Mouse (Mus musculus): ENCODE measurements around the gene Chil1.

Gene Chil1

GRCm38 (mm10) chr1:134210179-134210755 is 28.3 kb downstream of the Chil1 start:
- DNase-seq: no peak

DNA sequence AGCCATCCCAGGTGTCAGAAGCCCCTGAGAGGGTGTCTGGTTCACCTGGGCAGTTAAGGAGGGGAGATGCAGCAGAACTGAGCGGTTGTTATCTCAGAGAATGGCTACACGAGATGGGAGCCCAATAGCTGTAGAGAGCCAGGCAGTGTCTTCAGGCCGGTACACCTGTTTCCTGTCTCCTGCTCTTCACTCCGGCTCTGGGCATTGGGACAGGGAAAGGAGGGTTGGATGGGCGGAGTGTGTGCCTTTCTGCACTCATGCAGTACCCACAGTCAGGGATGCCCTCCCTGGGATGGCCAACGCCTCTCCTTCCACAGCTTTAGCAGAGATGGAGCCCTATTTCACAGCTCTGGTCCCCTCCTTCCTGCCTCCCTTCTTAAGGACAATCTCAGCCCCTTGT is 29.1 kb downstream of the Chil1 start:
- DNase-seq: no peak

GRCm38 (mm10) chr1:134211631-134212030 is 29.7 kb downstream of the Chil1 start:
- no peak for DNase-seq

- DNase-seq: no peak
Observed at GRCm38 (mm10) chr1:134212351-134212750, 30.4 kb downstream of the Chil1 start.

DNA sequence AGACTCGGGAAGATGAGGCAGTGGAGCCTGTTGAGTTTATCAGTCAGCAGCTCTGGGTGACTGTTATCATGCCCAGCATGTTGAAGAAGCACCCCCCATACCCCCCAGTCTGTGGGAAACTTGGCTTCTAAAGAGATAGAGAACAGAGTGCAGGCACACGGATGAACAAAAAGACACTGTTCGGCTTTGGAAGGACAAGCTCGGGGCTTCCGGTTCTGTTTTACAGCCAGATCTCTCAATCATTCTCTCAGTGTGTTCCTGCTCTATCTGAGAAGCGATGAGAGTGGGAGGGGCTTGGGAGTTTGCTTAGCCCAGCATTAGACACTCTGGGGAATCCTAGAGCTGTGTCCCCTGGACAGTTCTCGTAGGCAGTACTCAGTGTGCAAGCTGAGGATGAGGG is 31.4 kb downstream of the Chil1 start:
- no peak for DNase-seq

DNA sequence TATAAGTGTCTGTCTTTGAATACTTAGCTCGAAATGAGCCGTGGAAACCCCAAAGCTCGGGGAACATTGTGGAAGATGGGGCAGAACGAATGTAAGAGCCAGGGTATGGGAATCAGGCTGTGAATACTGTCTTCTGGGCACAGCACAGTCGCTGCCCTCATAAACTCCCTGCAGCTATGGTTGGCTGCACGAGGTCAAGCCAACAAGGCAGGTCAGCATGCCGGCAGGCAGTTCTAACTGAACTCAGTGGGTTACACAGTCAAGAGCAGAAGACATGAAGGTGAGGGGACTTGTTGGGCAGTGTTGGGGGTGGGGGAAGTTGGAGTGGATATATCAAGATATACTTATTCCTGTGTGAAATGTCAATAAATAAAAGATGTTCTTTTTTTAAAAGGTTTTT is 33.1 kb downstream of the Chil1 start:
- DNase-seq: no peak

- no peak for DNase-seq
Observed at GRCm38 (mm10) chr1:134215751-134216628, 34.0 kb downstream of the Chil1 start.

DNA sequence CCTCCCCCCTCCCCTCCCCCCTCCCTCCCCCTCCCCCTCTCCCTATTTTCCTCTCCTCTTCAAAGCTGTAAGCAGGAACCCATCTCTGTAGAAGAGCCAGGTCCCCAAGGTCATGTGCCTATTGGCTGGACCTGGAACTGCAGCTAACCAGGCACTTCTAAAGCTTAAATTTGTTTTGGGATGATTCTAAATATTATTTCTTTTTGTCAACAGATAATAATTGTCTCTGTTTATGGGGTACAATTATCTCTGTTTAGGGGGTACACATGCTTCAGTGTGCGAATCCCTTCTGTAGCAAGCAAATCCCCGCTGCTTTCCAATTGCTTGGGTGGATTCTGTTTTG is 34.6 kb downstream of the Chil1 start:
- DNase-seq: no peak

DNA sequence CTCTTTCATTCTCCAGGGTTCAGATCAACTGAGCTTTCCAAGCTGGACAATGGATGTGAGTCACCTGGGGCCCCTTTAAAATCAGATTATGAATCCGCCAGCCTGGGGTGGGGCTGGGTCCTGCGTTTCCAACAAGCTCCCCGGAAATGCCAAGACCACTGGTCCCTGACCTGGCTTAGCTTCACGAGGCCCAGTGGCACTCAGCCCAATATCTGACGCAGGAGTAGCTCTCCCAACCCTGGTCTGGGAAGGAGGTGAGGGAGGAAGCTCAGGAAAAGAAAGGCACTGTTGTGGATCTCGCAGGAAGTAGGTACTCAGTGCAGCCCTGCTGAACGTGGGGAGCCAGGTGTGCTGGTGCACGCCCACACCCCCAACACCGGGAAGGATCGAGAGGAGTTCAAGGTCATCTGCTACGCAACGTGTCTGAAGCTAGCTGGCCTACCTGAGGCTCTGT is 35.1 kb downstream of the Chil1 start:
- DNase-seq: no peak

DNA sequence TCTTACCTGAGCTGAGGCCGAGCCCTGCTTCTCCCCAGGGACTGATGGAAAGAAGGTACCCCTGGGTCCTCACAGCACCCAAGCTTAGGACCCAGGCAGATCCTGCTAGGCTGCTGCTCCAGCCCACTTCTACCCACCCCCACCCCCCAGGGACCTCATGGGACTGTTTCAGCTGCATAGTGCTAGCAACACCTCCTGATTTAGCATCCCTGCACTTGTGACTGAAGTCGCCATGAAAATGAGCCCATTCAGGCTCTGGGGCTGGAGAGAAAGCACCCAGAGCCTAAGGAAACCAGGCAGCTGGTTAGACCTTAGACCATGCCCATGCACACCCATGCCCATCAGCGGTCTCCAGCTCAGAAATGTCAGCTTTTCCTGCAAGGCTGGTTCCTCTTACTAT is 36.0 kb downstream of the Chil1 start:
- DNase-seq: no peak

GRCm38 (mm10) chr1:134219608-134220007 is 37.6 kb downstream of the Chil1 start:
- no peak for DNase-seq

DNA sequence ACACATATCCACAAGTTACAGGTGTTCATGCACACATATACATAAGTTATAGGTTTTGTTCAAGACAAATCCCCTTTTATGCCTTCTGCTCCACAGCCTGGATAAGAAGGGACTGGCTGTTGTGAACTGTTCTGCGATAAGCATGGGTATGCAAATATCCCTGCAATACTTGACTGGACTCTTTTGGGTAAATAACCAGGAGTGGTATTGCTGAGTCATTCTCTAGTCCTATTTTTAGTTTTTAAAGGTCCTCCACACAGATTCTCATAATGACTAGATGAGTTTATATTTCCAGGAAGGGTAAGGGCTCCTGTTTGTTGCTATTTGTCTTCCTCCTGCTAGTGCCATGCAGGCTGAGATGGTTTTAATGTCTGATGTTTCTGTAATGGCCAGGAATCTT is 39.2 kb downstream of the Chil1 start:
- no peak for DNase-seq

DNA sequence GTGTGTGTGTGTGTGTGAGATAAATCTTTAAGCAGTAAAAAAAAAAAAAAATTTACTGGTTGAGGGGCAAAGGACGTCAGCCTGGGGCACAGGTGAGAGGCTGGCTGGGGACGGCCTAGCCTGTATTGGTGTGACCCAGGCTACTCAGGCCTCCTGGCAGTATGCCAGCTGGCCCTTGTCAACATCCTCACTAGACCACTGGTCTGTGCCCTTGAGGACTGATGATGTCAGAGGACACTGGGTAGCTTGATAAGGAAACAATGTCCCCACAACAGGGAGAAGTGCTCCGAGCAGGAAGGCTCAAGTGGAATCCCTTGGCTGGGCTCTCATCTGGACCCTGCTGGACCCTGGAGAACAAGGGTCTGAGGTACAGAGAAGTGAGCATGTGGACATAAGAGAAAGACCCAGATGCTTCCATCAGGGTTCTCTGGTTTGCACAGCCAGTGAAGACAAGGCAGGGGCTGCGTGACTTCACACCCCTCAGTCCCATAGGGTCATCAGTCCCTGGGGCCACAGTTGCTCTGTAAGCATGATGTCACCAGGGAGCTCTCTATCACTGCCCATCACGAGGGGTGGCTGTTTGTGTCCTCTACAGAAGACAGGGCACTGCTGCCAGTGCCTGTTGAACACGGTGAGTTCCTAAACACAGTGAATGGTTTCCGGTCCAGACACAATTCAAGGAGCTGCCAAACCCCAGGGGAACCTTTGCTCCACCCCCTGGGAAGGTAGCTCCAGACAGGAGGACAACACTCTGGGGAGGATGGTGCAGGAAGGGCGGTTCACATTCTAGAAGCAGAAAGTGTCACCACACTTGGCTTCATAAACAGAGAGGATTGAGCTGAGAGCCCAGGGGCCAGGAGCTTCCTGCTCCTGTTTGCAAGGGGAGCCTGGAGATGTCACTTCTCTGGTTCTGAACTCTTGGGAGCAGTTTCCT is 40.4 kb downstream of the Chil1 start:
- no peak for DNase-seq

- no peak for DNase-seq
Observed at GRCm38 (mm10) chr1:134224649-134225227, 42.8 kb downstream of the Chil1 start.

DNA sequence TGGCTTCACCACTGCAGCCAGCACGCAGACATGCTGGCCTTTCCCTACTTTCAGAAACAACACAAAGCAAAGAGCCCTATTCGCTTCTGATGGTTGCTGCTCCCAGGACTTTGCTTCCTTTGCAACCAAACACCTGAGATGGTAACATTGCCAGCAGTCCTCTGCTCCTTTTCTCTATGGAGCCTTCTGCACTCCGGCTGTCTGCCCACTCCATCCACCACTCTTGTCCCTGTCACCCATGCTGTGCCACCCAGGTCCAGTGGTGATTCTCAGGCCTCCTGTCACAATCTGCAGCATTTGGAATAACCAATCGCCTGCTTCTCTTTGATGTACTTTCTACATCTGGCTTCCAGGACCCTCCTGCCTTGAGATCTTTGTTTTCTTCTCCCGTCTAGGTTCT is 43.4 kb downstream of the Chil1 start:
- DNase-seq: no peak

DNA sequence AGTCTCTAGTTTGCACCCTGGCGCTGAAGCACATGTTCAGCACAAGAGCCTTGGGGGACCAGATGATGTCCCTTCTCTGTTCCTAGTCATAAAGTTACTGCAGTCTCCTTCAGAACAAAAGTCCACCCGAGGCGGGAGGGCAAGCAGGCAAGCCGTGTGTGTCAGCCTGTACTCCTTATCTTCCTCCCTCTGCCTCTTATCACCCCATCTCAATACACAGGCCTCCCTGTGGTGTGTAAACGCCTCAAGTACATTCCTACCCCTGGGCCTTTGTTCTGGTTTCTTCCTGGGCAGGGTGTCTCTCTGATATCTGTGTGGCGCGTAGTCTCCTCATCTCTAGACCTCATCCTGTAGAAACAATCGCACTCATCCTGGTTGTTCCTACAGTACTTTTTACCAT is 44.8 kb downstream of the Chil1 start:
- DNase-seq: no peak

GRCm38 (mm10) chr1:134229806-134230575 is 48.0 kb downstream of the Chil1 start:
- DNase-seq: no peak

GRCm38 (mm10) chr1:134230638-134231228 is 48.8 kb downstream of the Chil1 start:
- no peak for DNase-seq

GRCm38 (mm10) chr1:134231270-134231669 is 49.3 kb downstream of the Chil1 start:
- peak; percentile 64 for DNase-seq

GRCm38 (mm10) chr1:134231681-134232080 is 49.7 kb downstream of the Chil1 start:
- no peak for DNase-seq

GRCm38 (mm10) chr1:134232326-134232725 is 50.4 kb downstream of the Chil1 start:
- DNase-seq: no peak

All from cerebellum, adult 11 months (tissue).